Comparison of ENCODE assay signal across 30 mouse cellular contexts in the genomic region with DNA sequence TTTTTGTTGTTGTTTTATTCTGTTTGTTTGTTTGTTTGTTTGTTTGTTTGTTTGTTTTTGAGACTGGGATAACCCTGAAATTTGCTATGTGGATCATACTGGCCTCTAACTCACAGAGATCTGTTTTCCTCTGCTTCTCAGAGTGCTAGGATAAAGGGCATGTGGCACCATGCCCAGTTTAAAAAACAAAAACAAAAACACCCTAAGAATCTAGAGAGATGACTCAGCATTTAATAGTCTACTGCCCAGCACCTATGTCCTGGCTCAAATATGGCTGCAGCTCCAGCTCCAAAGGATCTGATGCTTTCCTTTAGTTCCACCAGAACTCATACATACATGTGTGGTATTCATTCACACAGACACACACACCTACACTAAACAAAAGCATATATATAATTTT. TPM values are rescaled to one million over a fixed set of nuclear protein-coding genes. Genes with fewer than 3 reads are reported as not detected.
DNase-seq lines count a peak whose midpoint lies in the region; ATAC-seq and TF ChIP-seq lines count a peak whose summit lies in the region.
"Had no signal": no experiment of that assay in that cellular context is flagged by ENCODE, and none has a peak within 500 bp of the region (broad histone marks: within the 10 kb centered on the region; RNA-seq: fewer than 3 reads in every experiment).

No protein-coding gene starts in this region.

- in situ Hi-C loops in CH12.LX (cut with MboI; ENCODE audit: low pct_ligation_motif_present, low pct_unique_long_range_greater_than_20kb, low sequenced_read_pairs) = no loop called here

- no peaks in the 10 kb centered on the region for H3K36me3 ChIP-seq in CH12.LX (replicated peaks in 1 of 2; ENCODE audit: control insufficient read depth in 1 of 2, insufficient read depth in 1 of 2, low read length in 1 of 2)
- H3K36me3 ChIP-seq: embryonic facial prominence, embryonic 10.5 days; embryonic facial prominence, embryonic 15.5 days; heart, embryonic 10.5 days; heart, embryonic 15.5 days; limb, embryonic 12.5 days; liver, embryonic 12.5 days; midbrain, embryonic 12.5 days; neural tube, embryonic 13.5 days; stomach, embryonic 15.5 days had no signal

- no peak for ATAC-seq in erythroid progenitor cell, adult 5-6 weeks (replicated peaks; ENCODE audit: low FRiP score, poor library complexity, severe bottlenecking)
- ATAC-seq: CD4-positive, CD25-positive, alpha-beta regulatory T cell, adult 4 months; forebrain, embryonic 13.5 days; hindbrain, embryonic 16.5 days; liver, embryonic 12.5 days; liver, postnatal 0 days; Patski had no signal

- no peak for TF ChIP-seq POLR2A in CH12.LX (IDR thresholded peaks at IDR 0.05; ENCODE audit: low read depth, low read length)

- H3K9me3 ChIP-seq in CH12.LX (replicated peaks; ENCODE audit: low read length) = peaks cover 3% of the 10 kb centered on the region
- H3K9me3 ChIP-seq: embryonic facial prominence, embryonic 10.5 days; embryonic facial prominence, embryonic 15.5 days; forebrain, embryonic 13.5 days; heart, embryonic 10.5 days; heart, embryonic 15.5 days; limb, embryonic 12.5 days; liver, embryonic 12.5 days; midbrain, embryonic 12.5 days; neural tube, embryonic 13.5 days; stomach, embryonic 15.5 days had no signal

- no peak for TF ChIP-seq CTCF in CH12.LX (conservative IDR thresholded peaks at IDR 0.05 in 1 of 2, IDR thresholded peaks at IDR 0.05 in 1 of 2; ENCODE audit: low read depth in 2 of 2, low read length in 2 of 2)

- TF ChIP-seq EP300 in CH12.LX (IDR thresholded peaks at IDR 0.05; ENCODE audit: low read length) = no peak

- H3K27me3 ChIP-seq in CH12.LX (replicated peaks) = no peaks in the 10 kb centered on the region
- H3K27me3 ChIP-seq: embryonic facial prominence, embryonic 15.5 days; forebrain, embryonic 13.5 days; heart, embryonic 15.5 days; limb, embryonic 12.5 days; midbrain, embryonic 12.5 days; neural tube, embryonic 13.5 days; Patski; stomach, embryonic 15.5 days had no signal

- H3K4me1 ChIP-seq in CH12.LX (ENCODE audit: control insufficient read depth in 1 of 2, insufficient read depth in 2 of 2) = peaks cover 4 to 26% of the 10 kb centered on the region in 2 experiments; a peak in 2 of 4 replicates
- H3K4me1 ChIP-seq: embryonic facial prominence, embryonic 10.5 days; embryonic facial prominence, embryonic 15.5 days; forebrain, embryonic 13.5 days; heart, embryonic 10.5 days; heart, embryonic 15.5 days; limb, embryonic 12.5 days; liver, embryonic 12.5 days; midbrain, embryonic 12.5 days; neural tube, embryonic 13.5 days; stomach, embryonic 15.5 days had no signal

- H3K4me2 ChIP-seq in CH12.LX (ENCODE audit: insufficient read depth, low read depth, poor library complexity, severe bottlenecking) = no peak overlapping the region
- H3K4me2 ChIP-seq: embryonic facial prominence, embryonic 15.5 days; forebrain, embryonic 13.5 days; heart, embryonic 15.5 days; limb, embryonic 12.5 days; liver, embryonic 12.5 days; midbrain, embryonic 12.5 days; neural tube, embryonic 13.5 days; stomach, embryonic 15.5 days had no signal

- H3K9ac ChIP-seq in CH12.LX (ENCODE audit: insufficient read depth, low read depth) = no peak overlapping the region
- H3K9ac ChIP-seq: embryonic facial prominence, embryonic 15.5 days; forebrain, embryonic 13.5 days; heart, embryonic 15.5 days; limb, embryonic 12.5 days; liver, embryonic 12.5 days; liver, postnatal 0 days; midbrain, embryonic 12.5 days; neural tube, embryonic 13.5 days; stomach, embryonic 15.5 days had no signal

- H3K79me2 ChIP-seq in CH12.LX (replicated peaks; ENCODE audit: control insufficient read depth, extremely low read depth, insufficient read depth, poor library complexity, severe bottlenecking) = no peaks in the 10 kb centered on the region

- no peak overlapping the region for H3K27ac ChIP-seq in CH12.LX (ENCODE audit: insufficient read depth, low read depth)
- H3K27ac ChIP-seq: embryonic facial prominence, embryonic 10.5 days; embryonic facial prominence, embryonic 15.5 days; forebrain, embryonic 13.5 days; heart, embryonic 10.5 days; heart, embryonic 15.5 days; limb, embryonic 12.5 days; liver, embryonic 12.5 days; midbrain, embryonic 12.5 days; neural tube, embryonic 13.5 days; stomach, embryonic 15.5 days had no signal

- H3K4me3 ChIP-seq in CH12.LX (replicated peaks in 1 of 3; ENCODE audit: low read depth in 2 of 3, low read length in 2 of 3, poor library complexity in 1 of 3) = no peak overlapping the region
- H3K4me3 ChIP-seq: embryonic facial prominence, embryonic 10.5 days; embryonic facial prominence, embryonic 15.5 days; forebrain, embryonic 13.5 days; heart, embryonic 10.5 days; heart, embryonic 15.5 days; limb, embryonic 12.5 days; liver, embryonic 12.5 days; megakaryocyte, embryonic 14.5 days; midbrain, embryonic 12.5 days; neural tube, embryonic 13.5 days; stomach, embryonic 15.5 days had no signal

- no peak for TF ChIP-seq RAD21 in CH12.LX (IDR thresholded peaks at IDR 0.05; ENCODE audit: low read depth, low read length)

- DNase-seq in kidney, adult 18-20 months = peak; percentile 21
- DNase-seq in kidney, postnatal 4 days = no peak
- no peak for DNase-seq in CH12.LX (ENCODE audit: extremely low read depth)
- DNase-seq in adipocyte (ENCODE audit: low spot score) = peak; percentile 93
- DNase-seq in kidney, postnatal 25 days = peak; percentile 60 to 65
- DNase-seq in spleen, adult 12 weeks (ENCODE audit: low spot score) = no peak
- DNase-seq: cerebellum, adult 2 months; cerebellum, postnatal 14 days; gastrocnemius, postnatal 25 days; heart, adult 11 months; liver, postnatal 0 days; lung, postnatal 36 days had no signal

- dilution Hi-C loops in CH12.LX (cut with MboI; ENCODE audit: extremely low pct_ligation_motif_present, extremely low pct_unique_long_range_greater_than_20kb, low sequenced_read_pairs) = no loop called here

TF ChIP-seq in CH12.LX, 34 proteins besides CTCF, POLR2A, EP300 and RAD21:
- TF ChIP-seq RCOR1 (conservative IDR thresholded peaks at IDR 0.05; ENCODE audit: low read depth, low read length) = no peak
- TF ChIP-seq USF1 (IDR thresholded peaks at IDR 0.05; ENCODE audit: low read depth, low read length) = no peak
- TF ChIP-seq MAFK (IDR thresholded peaks at IDR 0.05; ENCODE audit: insufficient replicate concordance, low read length) = 0 out of 2 replicates have a peak, but pooled peaks have one; percentile 45
- TF ChIP-seq JUND (conservative IDR thresholded peaks at IDR 0.05; ENCODE audit: low read depth, low read length) = no peak
- no peak for TF ChIP-seq POLR2AphosphoS2 (IDR thresholded peaks at IDR 0.05; ENCODE audit: low read depth, low read length)

RNA-seq across cellular contexts. Expression of gene Anapc15, which starts 2.5 kb away (rescaled TPM):
- total RNA-seq in CH12.LX (2012; rRNA removed) (69.1 and 88.8 TPM in 2 replicates), CH12.LX (2014; rRNA removed) (90.6 and 98.5 TPM in 2 replicates)
- 97.1 and 107 TPM in 2 replicates for polyA plus RNA-seq in CH12.LX (2012; ENCODE audit: insufficient read length, low read depth)
- total RNA-seq in erythroid progenitor cell, adult 5-6 weeks (2015; ENCODE audit: low replicate concordance) = 51.9 and 60.8 TPM in 2 replicates
- total RNA-seq in erythroid progenitor cell, adult 5-6 weeks (2017; ENCODE audit: low replicate concordance) = 34.3 and 39.8 TPM in 2 replicates

RNA-seq across cellular contexts. Expression of gene Folr2, which starts 4.0 kb away (rescaled TPM):
- not detected in 2 replicates for total RNA-seq in CH12.LX (2012; rRNA removed)
- not detected in 2 replicates for total RNA-seq in CH12.LX (2014; rRNA removed)
- polyA plus RNA-seq in CH12.LX (2012; ENCODE audit: insufficient read length, low read depth) = not detected in 2 replicates
- 1.1 and 10.9 TPM in 2 replicates for total RNA-seq in erythroid progenitor cell, adult 5-6 weeks (2015; ENCODE audit: low replicate concordance)
- 2.3 TPM in 1 of 2 replicates, not detected in the other for total RNA-seq in erythroid progenitor cell, adult 5-6 weeks (2017; ENCODE audit: low replicate concordance)
- polyA plus RNA-seq: CD4-positive, CD25-positive, alpha-beta regulatory T cell, adult 4 months; heart, embryonic 10.5 days; limb, embryonic 12.5 days; Patski had no signal

RNA-seq across cellular contexts. Expression of gene Folr1, which starts 9.6 kb away (rescaled TPM):
- total RNA-seq in CH12.LX (2012; rRNA removed) (0.25 and 0.34 TPM in 2 replicates), CH12.LX (2014; rRNA removed) (not detected in 2 replicates)
- not detected in 2 replicates for polyA plus RNA-seq in CH12.LX (2012; ENCODE audit: insufficient read length, low read depth)
- not detected in 2 replicates for total RNA-seq in erythroid progenitor cell, adult 5-6 weeks (2015; ENCODE audit: low replicate concordance)
- total RNA-seq in erythroid progenitor cell, adult 5-6 weeks (2017; ENCODE audit: low replicate concordance) = not detected in 2 replicates
- total RNA-seq: left cerebral cortex, adult 18-20 months had no signal
- polyA plus RNA-seq: CD4-positive, CD25-positive, alpha-beta regulatory T cell, adult 4 months; limb, embryonic 12.5 days had no signal

RNA-seq across cellular contexts. Expression of gene Inppl1, which starts 22.9 kb away (rescaled TPM):
- total RNA-seq in CH12.LX (2012; rRNA removed) = 36.1 and 44.3 TPM in 2 replicates
- 21.6 and 27.3 TPM in 2 replicates for total RNA-seq in CH12.LX (2014; rRNA removed)
- polyA plus RNA-seq in CH12.LX (2012; ENCODE audit: insufficient read length, low read depth) = 35.7 and 37.9 TPM in 2 replicates
- 6.1 and 18.9 TPM in 2 replicates for total RNA-seq in erythroid progenitor cell, adult 5-6 weeks (2015; ENCODE audit: low replicate concordance)
- 0.68 and 2.2 TPM in 2 replicates for total RNA-seq in erythroid progenitor cell, adult 5-6 weeks (2017; ENCODE audit: low replicate concordance)

RNA-seq across cellular contexts. Expression of gene Phox2a, which starts 42.9 kb away (rescaled TPM):
- total RNA-seq in CH12.LX (2012; rRNA removed) (not detected in 2 replicates), CH12.LX (2014; rRNA removed) (not detected in 2 replicates)
- polyA plus RNA-seq in CH12.LX (2012; ENCODE audit: insufficient read length, low read depth) = not detected in 2 replicates
- total RNA-seq in erythroid progenitor cell, adult 5-6 weeks (2015; ENCODE audit: low replicate concordance) = not detected in 2 replicates
- not detected in 2 replicates for total RNA-seq in erythroid progenitor cell, adult 5-6 weeks (2017; ENCODE audit: low replicate concordance)
- total RNA-seq: gastrocnemius, postnatal 25 days; layer of hippocampus, postnatal 10 days; left cerebral cortex, postnatal 25 days had no signal
- polyA plus RNA-seq: CD4-positive, CD25-positive, alpha-beta regulatory T cell, adult 4 months; liver, postnatal 0 days; Patski had no signal

Comparison
In these comparisons a context has a peak if more than half of its experiments do, and no peak if none do; other contexts are left out.
1. DNase-seq: peak in kidney, adult 18-20 months (single experiment), adipocyte (single experiment) and kidney, postnatal 25 days (2 of 2); none in kidney, postnatal 4 days (0 of 2), CH12.LX (single experiment) and spleen, adult 12 weeks (single experiment).